Mouse (Mus musculus) kidney, adult 2 months (tissue): ENCODE measurements at regions not wholly inside any gene's neighbourhood (a gene's known extent, or its start where the extent isn't known, plus 50 kb on each side); places are given as distances from the start of the nearest gene placed in this dataset.

Source experiments
- CTCF ChIP-seq: fragments of 200-500 bp; conservative IDR thresholded peaks from 2 replicates; pipeline ENCODE4 v1.5.1; 2011; ENCODE audit warnings: low read depth, mild to moderate bottlenecking, control low read depth, low read length, moderate library complexity, mixed read lengths; ENCODE audit not compliant: insufficient read depth, insufficient read length
- POLR2A ChIP-seq: fragments of 200-500 bp; IDR thresholded peaks from one replicate; pipeline ENCODE4 v1.6.1; 2011; ENCODE audit warnings: low read depth, low read length, control low read depth

DNA sequence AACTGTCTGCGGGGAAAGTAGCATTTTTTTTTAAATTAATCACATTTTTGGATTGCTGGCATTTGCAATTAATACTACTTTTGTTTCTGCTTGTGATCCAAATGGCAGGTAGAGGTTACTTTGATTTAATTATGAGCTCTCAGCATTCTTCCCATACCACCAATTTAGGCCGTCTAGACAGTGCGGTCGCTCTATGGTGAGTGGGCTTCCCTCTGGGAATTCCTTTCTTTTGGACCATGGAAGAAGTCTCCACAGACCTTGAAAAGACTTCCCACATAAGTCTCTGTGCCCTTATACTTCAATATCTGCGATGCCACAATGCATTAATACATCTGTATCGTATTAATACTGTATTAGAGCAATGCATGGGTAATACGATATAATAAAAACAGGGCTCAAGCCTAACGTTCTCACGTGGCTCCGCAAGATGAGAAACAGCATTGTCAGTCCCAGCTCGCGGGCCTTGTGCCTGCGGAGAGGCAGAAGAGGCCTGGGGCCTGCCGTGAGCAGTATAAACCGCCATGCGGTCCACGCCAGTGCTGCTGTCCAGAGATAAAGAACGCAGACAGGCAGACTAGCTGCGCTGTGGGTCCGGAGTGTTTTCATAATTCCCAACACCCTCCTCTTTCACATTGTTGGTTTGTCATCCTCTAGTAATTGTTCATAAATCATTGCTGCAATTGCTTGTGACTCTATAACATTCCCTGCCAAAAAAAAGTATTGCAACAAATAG, 429.7 kb upstream of the Prickle1 start:
- TF ChIP-seq CTCF = no peak
- TF ChIP-seq POLR2A = no peak
